Mouse (Mus musculus) liver, adult 2 months (tissue): Measurements from ENCODE around the gene Itga1.

Experiments used
- CTCF ChIP-seq: fragments of 200-500 bp; IDR thresholded peaks from 2 replicates; pipeline ENCODE4 v1.5.1; 2011; ENCODE audit warnings: low read depth, low read length, control low read depth
- POLR2A ChIP-seq: fragments of 200-500 bp; IDR thresholded peaks from 2 replicates; pipeline ENCODE4 v1.6.1; 2011; ENCODE audit warnings: low read length, control low read depth; ENCODE audit not compliant: insufficient read depth; ENCODE audit errors: extremely low read depth

- no peak for TF ChIP-seq POLR2A
- TF ChIP-seq CTCF, result no peak
Observed at GRCm38 (mm10) chr13:115067968-115068330, 33.8 kb downstream of the Itga1 start.
